Mouse (Mus musculus): ENCODE results near the gene Ttc7b.

GRCm38 (mm10) chr12:100306336-100306735, 214.3 kb downstream of the Ttc7b start:
- TF ChIP-seq CTCF (IDR thresholded peaks at IDR 0.05; ENCODE audit: extremely low read depth, insufficient read depth, insufficient read length, insufficient replicate concordance), result no peak
- TF ChIP-seq POLR2A (IDR thresholded peaks at IDR 0.05; ENCODE audit: low read depth, low read length), result no peak

Measured in spleen, adult 2 months (tissue).